Mouse (Mus musculus) heart, adult 18-20 months (tissue): Measurements from ENCODE around the gene Meis2. TPM values are rescaled to one million over a fixed set of nuclear protein-coding genes. Genes with fewer than 3 reads are reported as not detected.

ENCODE experiments used
- DNase-seq, 2 experiments: peaks; one replicate each; pipeline ENCODE4 v3.0.0; 2021 to 2022; ENCODE audit warnings: mixed read lengths in 1 of 2
- total RNA-seq, 2 experiments: library from RNA; stranded (reverse); gene quantifications; 2 replicates each; pipeline ENCODE4 v1.2.3; 2021

Gene Meis2
- total RNA-seq, 2 experiments from 2014 or later = 19.1 to 24.3 TPM

- peak; percentile 84 to 93 for DNase-seq
These were observed 209.9 kb downstream of the Meis2 start for GRCm38 (mm10) chr2:115855511-115856400.

- DNase-seq = no peak
These were observed 210.8 kb downstream of the Meis2 start for GRCm38 (mm10) chr2:115854828-115855311.

- DNase-seq = no peak
These were observed 211.4 kb downstream of the Meis2 start for GRCm38 (mm10) chr2:115854007-115854827.

- no peak for DNase-seq
These were observed 212.4 kb downstream of the Meis2 start for GRCm38 (mm10) chr2:115853221-115853620.

- DNase-seq = peak; percentile 39 to 41
These were observed 213.0 kb downstream of the Meis2 start for GRCm38 (mm10) chr2:115852615-115853014.

- no peak for DNase-seq
These were observed 213.5 kb downstream of the Meis2 start for GRCm38 (mm10) chr2:115852109-115852508.

GRCm38 (mm10) chr2:115850961-115851360 is 214.7 kb downstream of the Meis2 start:
- no peak for DNase-seq

- DNase-seq = no peak
These were observed 222.8 kb downstream of the Meis2 start for GRCm38 (mm10) chr2:115842821-115843220.

GRCm38 (mm10) chr2:115836034-115836433 is 229.6 kb downstream of the Meis2 start:
- no peak for DNase-seq

GRCm38 (mm10) chr2:115822361-115822760 is 243.3 kb downstream of the Meis2 start:
- DNase-seq = no peak

- no peak for DNase-seq
These were observed 247.7 kb downstream of the Meis2 start for GRCm38 (mm10) chr2:115817959-115818358.

GRCm38 (mm10) chr2:115813721-115814120 is 251.9 kb downstream of the Meis2 start:
- DNase-seq = no peak

GRCm38 (mm10) chr2:115813316-115813715 is 252.3 kb downstream of the Meis2 start:
- no peak for DNase-seq
